Mouse (Mus musculus) small intestine, adult 2 months (tissue): ENCODE data around the gene Gm42878. TPM values are rescaled to one million over a fixed set of nuclear protein-coding genes. Genes with fewer than 3 reads are reported as not detected.
A peak's percentile ranks its signal among the peaks of the same experiment; 100 is the strongest.

ENCODE experiments used
- H3K27ac ChIP-seq: fragments of 200-500 bp; 2 replicates; pipeline ENCODE4 v1.5.1; 2012; ENCODE audit warnings: low read depth, low read length, control low read depth, inconsistent platforms; ENCODE audit not compliant: insufficient read depth
- H3K27me3 ChIP-seq: fragments of 200-500 bp; 2 replicates; pipeline ENCODE4 v1.6.1; 2012; ENCODE audit warnings: mild to moderate bottlenecking, moderate library complexity, low read length, inconsistent platforms; ENCODE audit not compliant: control insufficient read depth, insufficient read depth
- H3K36me3 ChIP-seq: fragments of 200-500 bp; 2 replicates; pipeline ENCODE4 v1.6.1; 2012; ENCODE audit warnings: mild to moderate bottlenecking, low read length, control low read depth, inconsistent platforms; ENCODE audit not compliant: control insufficient read depth, insufficient read depth
- H3K4me1 ChIP-seq: fragments of 200-500 bp; 2 replicates; pipeline ENCODE4 v1.6.1; 2012; ENCODE audit warnings: low read length, inconsistent platforms, mixed read lengths; ENCODE audit not compliant: control insufficient read depth, insufficient read depth, insufficient read length
- H3K4me3 ChIP-seq: fragments of 200-500 bp; 2 replicates; pipeline ENCODE4 v1.5.1; 2012; ENCODE audit warnings: low read depth, mild to moderate bottlenecking, control low read depth, inconsistent platforms, low read length, moderate library complexity
- CTCF ChIP-seq: fragments of 200-500 bp; IDR thresholded peaks from 2 replicates; pipeline ENCODE4 v1.5.1; 2012; ENCODE audit warnings: low read depth, mild to moderate bottlenecking, control low read depth, inconsistent platforms, low read length, moderate library complexity, mixed read lengths; ENCODE audit not compliant: insufficient replicate concordance, insufficient read length; ENCODE audit errors: extremely low read depth
- POLR2A ChIP-seq: fragments of 200-500 bp; IDR thresholded peaks from 2 replicates; pipeline ENCODE4 v1.6.1; 2012; ENCODE audit warnings: low read depth, mild to moderate bottlenecking, control low read depth, inconsistent platforms, low read length, moderate library complexity
- WGBS: fragments of 180-500 bp; shearing (Covaris S2); methylation state at CpG from one replicate; pipeline ENCODE4 v1.1.7; 2018; 5-methylcytosine and 5-hydroxymethylcytosine counted together
- polyA plus RNA-seq: library from polyadenylated mRNA; depleted of rRNA; stranded (reverse); fragments of >200 nt; gene quantifications from 2 replicates; pipeline ENCODE4 v1.2.3, GENCODE M21; 2012

Gm42878 gene
- polyA plus RNA-seq, 1 experiment, result not detected

DNA sequence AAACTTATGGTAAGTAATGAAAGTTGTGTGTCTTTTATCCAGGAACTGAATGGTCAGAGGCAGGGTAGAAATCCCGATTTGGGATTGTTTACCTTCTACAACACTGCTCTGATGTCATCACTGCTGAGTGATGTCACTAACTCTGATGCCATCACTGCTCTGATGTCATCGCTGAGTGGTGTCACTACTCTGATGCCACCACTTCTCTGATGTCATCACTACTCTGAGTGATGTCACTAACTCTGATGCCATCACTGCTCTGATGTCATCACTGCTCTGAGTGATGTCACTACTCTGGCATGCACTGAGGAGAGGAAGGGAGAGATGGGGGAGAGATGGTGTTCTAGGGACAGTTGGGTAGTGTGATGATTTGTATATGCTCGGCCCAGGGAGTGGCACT is 17.2 kb upstream of the Gm42878 start:
- TF ChIP-seq POLR2A (no peak), CTCF (no peak)
- Histone ChIP-seq H3K4me1 (peaks cover 24% of the 10 kb centered on the region; the same call in 1 of the 2 replicates), H3K4me3 (no peak overlapping the region), H3K27me3 (no peaks in the 10 kb centered on the region), H3K27ac (no peak overlapping the region), H3K36me3 (peaks cover 2% of the 10 kb centered on the region; the same call in 1 of the 2 replicates)
- WGBS, result 61% methylated on average over 3 of the region's 3 CpGs

DNA sequence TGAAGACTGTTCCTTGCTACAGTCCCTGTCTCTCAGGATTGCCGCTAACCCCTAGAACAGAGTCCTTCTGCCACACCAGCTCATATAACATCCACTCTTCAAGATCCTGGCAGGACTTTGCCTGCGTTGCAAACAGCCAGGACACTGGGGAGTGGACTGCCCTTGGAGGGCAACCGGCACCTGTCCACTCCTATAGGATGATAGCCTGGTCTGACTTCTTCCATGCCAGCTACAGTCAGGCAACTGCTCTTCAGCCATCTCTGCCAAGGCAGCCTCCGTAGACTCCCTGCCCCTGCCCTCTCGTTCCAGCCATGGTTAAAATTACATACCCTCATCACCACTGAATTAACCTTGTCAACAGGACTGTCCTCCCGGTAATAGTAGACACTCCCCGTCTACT is 3.9 kb upstream of the Gm42878 start:
- Histone ChIP-seq H3K4me1 (no peaks in the 10 kb centered on the region; the same call in 1 of the 2 replicates), H3K27me3 (peaks cover 2% of the 10 kb centered on the region; the same call in 1 of the 2 replicates), H3K36me3 (no peaks in the 10 kb centered on the region), H3K27ac (no peak overlapping the region), H3K4me3 (no peak overlapping the region)
- WGBS, result 88% methylated on average over 7 of the region's 7 CpGs
- TF ChIP-seq CTCF (no peak), POLR2A (no peak)

DNA sequence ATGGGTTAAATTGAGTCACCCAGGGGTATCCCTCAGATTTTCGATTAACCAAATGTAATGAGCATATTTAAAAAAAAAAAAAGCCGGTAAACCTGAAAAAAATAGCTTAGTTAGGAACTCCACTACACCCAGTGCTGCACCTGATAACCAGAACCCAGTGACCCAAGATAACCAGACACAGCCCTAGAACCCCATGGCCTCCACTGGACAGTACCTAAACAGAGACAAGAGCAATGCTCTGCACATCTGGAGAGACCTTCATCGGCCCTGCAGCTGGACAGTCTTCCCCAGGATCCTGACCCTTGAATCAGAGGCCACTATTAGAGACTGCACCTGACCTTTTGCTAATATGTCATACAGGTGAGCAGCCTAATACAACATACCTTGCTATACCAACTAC is 1.8 kb upstream of the Gm42878 start:
- WGBS, result 83% methylated on average over 3 of the region's 3 CpGs
- TF ChIP-seq POLR2A (no peak), CTCF (no peak)
- no peak overlapping the region for H3K4me3 ChIP-seq

DNA sequence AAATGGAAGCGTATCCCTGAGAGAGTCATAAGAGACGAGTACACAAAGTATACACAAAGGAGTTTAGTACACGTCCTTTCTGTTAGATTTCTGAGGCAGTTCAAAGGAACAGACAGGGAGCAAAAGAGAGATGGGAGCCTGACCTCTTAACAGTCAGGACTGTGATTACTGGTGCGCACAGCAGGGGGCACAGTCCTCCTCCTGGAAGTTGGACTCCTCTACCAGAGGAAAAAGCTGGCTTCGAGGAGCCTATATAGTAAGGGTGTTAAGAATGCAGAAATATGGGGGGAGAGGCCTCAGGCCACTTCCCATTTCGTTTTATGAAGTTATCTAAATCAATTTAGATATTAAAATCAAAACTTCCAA is 1.2 kb upstream of the Gm42878 start:
- H3K4me1 ChIP-seq, result peaks cover 3% of the 10 kb centered on the region; the same call in 1 of the 2 replicates
- H3K27ac ChIP-seq, result no peak overlapping the region
- TF ChIP-seq CTCF, result peak; percentile 61; the same call in 1 of the 2 replicates
- TF ChIP-seq POLR2A, result no peak
- 5% methylated on average over 6 of the region's 6 CpGs for WGBS
- peak overlapping the region; percentile 75 for H3K4me3 ChIP-seq
- H3K27me3 ChIP-seq, result no peaks in the 10 kb centered on the region; the same call in 1 of the 2 replicates
- H3K36me3 ChIP-seq, result no peaks in the 10 kb centered on the region

More for the DNA sequence above, 1.8 kb upstream of the Gm42878 start:
- Histone ChIP-seq H3K27me3 (no peaks in the 10 kb centered on the region; the same call in 1 of the 2 replicates), H3K36me3 (no peaks in the 10 kb centered on the region), H3K4me1 (peaks cover 3% of the 10 kb centered on the region; the same call in 1 of the 2 replicates), H3K27ac (no peak overlapping the region)

DNA sequence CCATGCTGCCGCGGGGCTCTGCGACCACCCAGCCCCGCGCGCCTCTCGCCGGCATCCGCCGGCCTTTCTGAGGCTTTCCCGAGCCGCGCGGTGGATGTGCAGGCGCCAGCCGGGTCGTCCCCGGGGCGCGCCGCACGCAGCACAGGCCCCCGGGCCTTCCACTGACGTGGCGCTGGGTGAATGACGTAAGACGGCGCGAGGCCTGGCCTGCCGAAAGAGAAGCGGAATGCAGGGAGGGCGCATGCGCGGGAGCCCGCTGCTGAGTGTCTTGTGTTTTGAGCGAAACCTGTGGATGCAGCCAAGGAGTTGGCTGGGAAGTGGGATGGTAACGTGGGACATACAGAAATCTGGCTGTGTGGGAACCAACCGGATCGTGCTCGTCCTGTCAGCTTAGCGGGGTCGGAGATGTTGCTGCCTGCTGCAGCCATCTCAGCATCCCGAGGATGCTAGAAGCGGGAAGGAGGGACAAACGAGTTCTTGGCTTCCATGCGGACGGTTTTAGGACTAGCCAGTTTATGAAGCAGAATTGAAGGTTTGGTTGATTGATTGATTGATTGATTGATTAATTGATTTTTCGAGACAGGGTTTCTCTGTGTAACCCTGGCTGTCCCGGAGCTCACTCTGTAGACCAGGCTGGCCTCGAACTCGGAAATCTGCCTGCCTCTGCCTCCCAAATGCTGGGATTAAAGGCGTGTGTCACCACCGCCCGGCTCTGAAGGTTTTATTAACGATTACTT is 679 bp upstream of the Gm42878 start, which contains the start of gene Mapkapk5:
Gene Mapkapk5, minus strand, starts transcription at position 113 of the 737 bp plus-strand sequence.
- Histone ChIP-seq H3K27me3 (no peaks in the 10 kb centered on the region; the same call in 1 of the 2 replicates), H3K4me3 (peak within 1 kb of the TSS; percentile 75), H3K27ac (peak within 1 kb of the TSS; percentile 76), H3K36me3 (no peaks in the 10 kb centered on the region), H3K4me1 (peaks cover 3% of the 10 kb centered on the region; the same call in 1 of the 2 replicates)
- under 1% methylated on average over 55 of the region's 55 CpGs for WGBS
- TF ChIP-seq CTCF (no peak), POLR2A (no peak)

DNA sequence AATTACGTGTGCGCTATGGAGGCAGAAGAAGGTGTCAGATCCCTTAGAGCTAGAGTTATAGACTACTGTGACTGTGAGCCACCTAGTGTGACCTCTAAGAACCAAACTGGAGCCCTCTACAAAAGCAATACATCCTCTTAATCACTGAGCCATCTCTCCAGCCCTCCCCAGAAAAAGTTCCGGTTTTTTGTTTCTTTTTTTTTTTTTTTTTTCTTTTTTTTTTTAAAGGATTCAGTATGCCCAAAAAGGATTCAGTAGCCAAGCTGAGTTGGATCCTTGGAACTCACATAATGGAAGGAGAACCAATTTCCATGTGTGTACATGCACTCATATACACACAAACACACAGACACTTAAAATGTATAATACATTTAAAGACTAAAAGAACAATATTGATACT is 1.9 kb downstream of the Gm42878 start:
- peaks cover 3% of the 10 kb centered on the region; the same call in 1 of the 2 replicates for H3K4me1 ChIP-seq
- no peak overlapping the region for H3K4me3 ChIP-seq
- H3K27ac ChIP-seq, result no peak overlapping the region
- TF ChIP-seq CTCF (no peak), POLR2A (no peak)
- H3K36me3 ChIP-seq, result peaks cover 10% of the 10 kb centered on the region
- WGBS, result 79% methylated on average over 3 of the region's 3 CpGs
- H3K27me3 ChIP-seq, result no peaks in the 10 kb centered on the region; the same call in 1 of the 2 replicates

DNA sequence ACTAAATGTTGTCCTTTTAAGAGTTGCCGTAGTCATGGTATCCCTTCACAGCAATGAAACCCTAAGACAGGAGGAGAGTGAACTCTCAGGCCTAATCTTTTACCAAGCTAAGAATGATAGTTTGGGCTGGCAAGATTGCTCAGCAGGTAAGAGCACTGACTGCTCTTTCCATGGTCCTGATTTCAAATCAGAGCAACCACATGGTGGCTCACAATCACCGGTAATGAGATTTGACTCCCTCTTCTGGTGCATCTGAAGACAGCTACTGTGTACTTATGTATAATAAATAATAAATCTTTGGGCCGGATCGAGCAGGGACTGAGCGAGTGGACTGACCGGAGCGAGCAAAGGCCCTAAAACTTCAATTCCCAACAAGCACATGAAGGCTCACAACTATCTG is 4.0 kb downstream of the Gm42878 start:
- no peaks in the 10 kb centered on the region; the same call in 1 of the 2 replicates for H3K27me3 ChIP-seq
- no peak overlapping the region for H3K4me3 ChIP-seq
- WGBS, result 63% methylated on average over 7 of the region's 7 CpGs
- H3K36me3 ChIP-seq, result peaks cover 14% of the 10 kb centered on the region
- peaks cover 3% of the 10 kb centered on the region; the same call in 1 of the 2 replicates for H3K4me1 ChIP-seq
- TF ChIP-seq CTCF, result no peak
- TF ChIP-seq POLR2A, result no peak
- no peak overlapping the region for H3K27ac ChIP-seq
